Mouse (Mus musculus) erythroblast, embryonic 14.5 days (primary cell): ENCODE data around the gene Nmnat2. TPM values are rescaled to one million over a fixed set of nuclear protein-coding genes. Genes with fewer than 3 reads are reported as not detected.

Experiments
- H3K27me3 ChIP-seq: 2 replicates; pipeline ENCODE4 v1.6.1; 2012; ENCODE audit warnings: inconsistent platforms; ENCODE audit not compliant: control insufficient read depth
- H3K36me3 ChIP-seq: 2 replicates; pipeline ENCODE4 v1.6.1; 2012; ENCODE audit warnings: mild to moderate bottlenecking, inconsistent platforms; ENCODE audit not compliant: control insufficient read depth
- H3K4me1 ChIP-seq: 2 replicates; pipeline ENCODE4 v1.6.1; 2012; ENCODE audit warnings: inconsistent platforms; ENCODE audit not compliant: control insufficient read depth
- H3K4me3 ChIP-seq: replicated peaks from 2 replicates; pipeline ENCODE3; 2012; ENCODE audit warnings: moderate library complexity, mild to moderate bottlenecking, inconsistent platforms
- H3K9me3 ChIP-seq: 2 replicates; pipeline ENCODE4 v1.6.1; 2012; ENCODE audit warnings: low read length, inconsistent platforms, mixed read lengths; ENCODE audit not compliant: control insufficient read depth
- GATA1 ChIP-seq: IDR thresholded peaks from 2 replicates; pipeline ENCODE4 v1.6.1; 2012; ENCODE audit warnings: low read length, inconsistent platforms, mixed read lengths
- TAL1 ChIP-seq: IDR thresholded peaks from 3 replicates; pipeline ENCODE4 v1.6.1; 2012; ENCODE audit warnings: low read length, inconsistent platforms, mixed read lengths
- polyA plus RNA-seq: library from polyadenylated mRNA; stranded (reverse); fragments of >175 nt; gene quantifications from 2 replicates; pipeline ENCODE4 v1.2.3, GENCODE M21; 2012

The Nmnat2 gene
- polyA plus RNA-seq, 1 experiment: not detected

DNA sequence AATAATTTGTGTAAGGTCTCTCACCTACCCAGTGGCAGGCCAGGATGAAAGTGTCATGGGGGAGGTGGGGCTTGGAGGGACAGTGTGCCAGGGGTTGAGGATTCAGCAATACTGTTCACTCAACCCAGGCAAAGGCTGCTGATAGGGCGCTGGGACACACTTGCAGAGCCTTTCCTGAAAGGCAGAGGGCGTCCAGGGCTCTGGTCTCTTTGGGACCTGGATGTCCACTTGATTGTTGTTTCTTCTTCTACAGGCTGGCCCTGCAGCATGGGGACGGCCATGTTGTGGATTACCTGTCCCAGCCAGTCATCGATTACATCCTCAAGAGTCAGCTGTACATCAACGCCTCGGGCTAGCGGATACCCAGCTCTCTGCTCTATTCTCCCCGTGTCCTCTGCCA, 160.5 kb downstream of the Nmnat2 start:
- no peaks in the 10 kb centered on the region for H3K4me1 ChIP-seq
- H3K9me3 ChIP-seq: no peaks in the 10 kb centered on the region
- TF ChIP-seq GATA1 (no peak), TAL1 (no peak)
- H3K4me3 ChIP-seq: no peak overlapping the region
- H3K36me3 ChIP-seq: no peaks in the 10 kb centered on the region
- H3K27me3 ChIP-seq: no peaks in the 10 kb centered on the region

DNA sequence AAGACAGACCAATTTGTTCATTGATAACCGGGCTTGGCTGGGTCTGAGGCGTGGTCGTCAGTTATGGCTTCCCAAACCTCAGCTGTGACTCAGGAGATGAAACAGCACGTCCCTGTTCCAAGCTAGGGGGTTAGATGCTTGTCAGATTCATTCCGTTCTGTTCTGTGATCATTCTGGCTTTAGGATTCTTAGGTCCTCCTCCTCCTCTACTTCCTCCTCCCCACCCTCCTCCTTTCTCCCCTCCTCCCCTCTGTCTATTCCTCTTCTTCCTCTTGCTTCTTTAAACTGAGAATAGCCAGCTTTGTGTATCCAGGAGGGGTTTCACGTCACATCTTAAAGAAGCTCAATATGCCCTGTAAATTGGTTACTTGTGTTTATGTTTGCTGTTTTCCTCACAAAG, 165.8 kb downstream of the Nmnat2 start:
- H3K9me3 ChIP-seq: no peaks in the 10 kb centered on the region
- no peaks in the 10 kb centered on the region for H3K27me3 ChIP-seq
- no peak for TF ChIP-seq TAL1
- no peak for TF ChIP-seq GATA1
- no peak overlapping the region for H3K4me3 ChIP-seq
- no peaks in the 10 kb centered on the region for H3K36me3 ChIP-seq
- H3K4me1 ChIP-seq: no peaks in the 10 kb centered on the region

DNA sequence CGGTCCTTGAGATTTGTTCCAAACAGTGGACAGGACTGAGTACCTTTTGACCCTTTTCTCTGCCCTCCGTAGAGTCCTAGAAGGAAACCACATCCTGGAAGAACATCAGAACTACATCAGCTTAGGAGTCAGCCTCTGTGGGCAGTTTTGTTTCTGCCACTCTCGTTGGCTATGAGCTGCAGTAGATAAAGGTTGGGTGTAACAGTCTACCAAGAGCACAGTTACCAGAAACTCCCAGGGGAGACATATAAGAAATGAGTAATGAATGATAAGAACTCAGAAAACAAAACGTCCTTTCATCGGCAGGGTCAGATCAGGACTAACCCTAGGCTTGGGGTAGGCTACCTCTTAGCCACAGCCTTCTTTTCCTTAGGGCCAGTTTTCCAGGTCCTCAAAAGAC, 166.5 kb downstream of the Nmnat2 start:
- Histone ChIP-seq H3K27me3 (no peaks in the 10 kb centered on the region), H3K4me3 (no peak overlapping the region), H3K36me3 (no peaks in the 10 kb centered on the region), H3K4me1 (no peaks in the 10 kb centered on the region), H3K9me3 (no peaks in the 10 kb centered on the region)
- TF ChIP-seq TAL1 (no peak), GATA1 (no peak)

DNA sequence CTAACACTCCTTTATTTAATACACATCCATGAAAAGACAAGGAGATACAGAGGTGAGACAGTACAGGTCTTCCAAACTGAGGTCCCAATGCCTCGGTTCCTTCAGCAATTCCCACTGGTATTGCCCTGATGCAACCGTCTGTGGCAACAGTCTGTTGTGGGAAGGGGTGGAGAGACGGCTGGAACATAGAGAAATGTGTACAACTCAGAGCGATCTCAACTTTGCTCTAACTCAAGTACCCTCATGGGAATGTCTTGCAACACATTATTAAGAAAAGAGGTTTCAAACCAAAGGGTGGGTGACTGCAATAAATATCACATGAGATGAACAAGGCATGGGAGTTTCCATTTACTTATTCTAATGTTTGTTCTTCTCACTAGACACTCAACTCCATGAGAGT, 168.0 kb downstream of the Nmnat2 start:
- no peak for TF ChIP-seq TAL1
- TF ChIP-seq GATA1: no peak
- no peak overlapping the region for H3K4me3 ChIP-seq
- H3K9me3 ChIP-seq: no peaks in the 10 kb centered on the region
- no peaks in the 10 kb centered on the region for H3K4me1 ChIP-seq
- H3K27me3 ChIP-seq: no peaks in the 10 kb centered on the region
- no peaks in the 10 kb centered on the region for H3K36me3 ChIP-seq

DNA sequence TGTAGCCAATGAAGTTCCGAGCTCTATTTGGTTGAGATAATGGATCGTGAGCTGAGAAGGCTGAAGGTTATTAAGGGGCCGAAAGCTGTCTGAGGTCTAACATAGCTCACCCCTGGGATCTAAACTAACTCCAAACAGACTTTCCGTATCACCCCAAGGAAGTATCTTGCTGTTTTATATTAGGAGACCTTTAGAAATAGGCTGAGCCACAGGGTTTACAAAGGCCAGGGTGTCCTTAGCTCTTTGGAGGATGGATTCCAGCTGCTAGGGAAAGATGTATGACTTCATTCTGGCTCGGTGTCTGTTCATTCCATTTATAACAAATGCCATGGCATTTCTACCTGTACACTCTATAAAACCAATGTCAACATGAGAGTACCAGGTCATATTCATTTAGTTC, 169.7 kb downstream of the Nmnat2 start:
- Histone ChIP-seq H3K4me1 (no peaks in the 10 kb centered on the region), H3K36me3 (no peaks in the 10 kb centered on the region), H3K27me3 (no peaks in the 10 kb centered on the region), H3K9me3 (no peaks in the 10 kb centered on the region), H3K4me3 (no peak overlapping the region)
- TF ChIP-seq TAL1: no peak
- TF ChIP-seq GATA1: no peak

DNA sequence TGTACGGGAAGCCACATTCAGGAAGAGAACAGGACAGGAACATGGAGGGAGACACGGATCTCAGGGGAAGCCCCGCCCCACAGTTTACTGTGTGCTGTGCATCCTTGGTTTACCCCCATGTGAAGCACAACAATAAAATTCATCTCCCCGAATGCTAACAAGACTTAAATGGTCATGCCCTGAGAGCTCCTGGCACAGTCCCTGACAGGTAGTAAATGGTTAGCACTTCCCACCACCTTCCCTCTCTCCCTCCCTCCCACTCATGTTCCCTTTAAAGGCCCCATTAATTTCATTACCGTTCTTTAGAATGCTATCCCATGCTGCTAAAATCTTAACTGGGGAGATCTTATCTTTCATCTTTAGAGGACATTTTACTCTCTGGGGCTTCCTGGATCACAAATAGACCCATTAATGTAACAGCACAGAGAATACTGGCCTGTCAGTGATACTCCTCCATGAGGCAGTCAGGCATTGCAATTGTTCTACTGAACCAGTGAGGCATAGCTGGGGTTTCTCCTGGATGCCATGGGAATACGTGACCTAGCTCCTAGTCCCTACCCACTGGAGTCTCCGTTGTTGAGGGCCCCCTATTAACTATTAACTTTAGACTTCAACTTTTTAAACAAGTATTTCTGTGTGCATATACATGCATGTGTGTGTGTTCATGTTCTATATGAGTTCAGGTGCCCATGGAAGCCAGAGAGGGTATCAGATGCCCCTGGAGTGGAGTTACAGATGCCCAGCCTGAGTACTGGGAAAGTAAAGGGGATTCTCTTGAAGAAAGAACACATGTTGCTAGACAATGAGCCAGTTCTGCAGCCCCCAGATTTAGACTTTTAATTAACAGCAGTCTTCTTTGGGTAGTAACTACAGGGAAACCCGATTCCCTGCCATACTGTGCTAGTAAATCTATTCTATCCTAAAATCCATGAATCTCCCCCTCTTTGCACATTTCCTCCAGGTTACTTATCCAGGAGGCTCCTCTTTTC, 170.8 kb downstream of the Nmnat2 start:
- Histone ChIP-seq H3K36me3 (no peaks in the 10 kb centered on the region), H3K4me3 (no peak overlapping the region), H3K9me3 (no peaks in the 10 kb centered on the region), H3K4me1 (no peaks in the 10 kb centered on the region), H3K27me3 (no peaks in the 10 kb centered on the region)
- TF ChIP-seq GATA1: no peak
- TF ChIP-seq TAL1: no peak

DNA sequence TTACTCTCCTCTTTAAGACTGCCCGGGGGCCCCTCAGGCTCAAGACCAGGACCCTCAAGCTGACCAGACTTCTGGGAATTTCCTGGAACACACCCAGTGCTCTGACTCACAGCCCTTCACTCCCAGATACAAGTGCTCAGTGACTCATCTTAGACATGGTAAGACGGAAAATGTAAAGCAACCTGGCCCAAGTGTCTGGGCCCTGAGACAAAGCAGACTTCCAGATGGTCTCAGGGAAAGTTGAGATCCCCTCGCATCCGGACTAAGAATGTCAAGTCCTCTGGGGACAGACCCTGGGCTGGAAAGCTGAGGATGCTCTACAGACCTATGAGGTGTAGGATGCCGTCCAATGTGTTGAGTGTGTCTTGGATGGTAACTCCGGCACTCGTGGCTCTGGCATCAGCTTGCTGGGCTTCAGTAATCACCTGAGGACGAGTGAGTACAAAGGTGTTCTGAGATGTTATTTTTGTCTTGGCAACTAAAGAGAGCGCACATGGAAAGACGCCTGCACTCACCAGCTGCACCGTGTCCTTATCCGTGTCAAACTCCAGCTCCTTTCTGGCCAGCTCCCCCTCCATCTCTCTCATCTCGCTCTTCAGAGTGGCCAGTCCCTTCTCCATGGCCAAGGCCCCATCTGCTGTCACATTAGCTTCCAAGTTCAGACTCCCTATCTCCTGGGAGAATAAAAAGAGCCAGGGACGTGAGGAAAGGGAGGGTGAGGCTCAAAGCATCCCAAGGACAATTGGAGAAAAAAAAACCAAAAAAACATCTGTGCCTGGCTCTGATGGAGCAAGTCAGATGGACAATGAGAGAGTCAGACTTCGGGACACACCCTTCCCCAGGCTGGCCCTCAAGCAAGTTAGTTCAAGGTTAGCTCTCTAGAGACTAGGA, 171.9 kb downstream of the Nmnat2 start:
- no peaks in the 10 kb centered on the region for H3K4me1 ChIP-seq
- no peaks in the 10 kb centered on the region for H3K9me3 ChIP-seq
- no peaks in the 10 kb centered on the region for H3K27me3 ChIP-seq
- TF ChIP-seq TAL1 (no peak), GATA1 (no peak)
- no peak overlapping the region for H3K4me3 ChIP-seq
- no peaks in the 10 kb centered on the region for H3K36me3 ChIP-seq

DNA sequence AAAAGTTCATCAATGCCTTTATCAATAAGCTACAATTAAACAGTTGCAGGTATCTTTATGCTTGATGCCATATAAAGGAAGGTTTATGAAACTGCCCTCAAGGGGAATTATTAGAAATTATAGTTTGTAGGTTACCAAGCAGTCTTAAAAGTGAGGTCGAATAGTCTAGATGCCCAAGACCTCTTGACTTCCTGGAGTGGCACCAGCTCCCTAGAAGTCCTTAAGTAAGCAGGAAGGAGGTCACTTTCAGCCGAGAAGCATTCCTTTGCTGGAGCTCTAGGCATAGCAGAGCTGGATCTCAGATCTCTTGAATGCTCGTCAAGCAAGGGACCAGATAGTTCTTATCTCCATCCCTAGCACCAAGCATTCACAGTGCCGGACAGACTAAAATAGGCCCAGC, 172.8 kb downstream of the Nmnat2 start:
- TF ChIP-seq GATA1 (no peak), TAL1 (no peak)
- no peak overlapping the region for H3K4me3 ChIP-seq
- no peaks in the 10 kb centered on the region for H3K9me3 ChIP-seq
- no peaks in the 10 kb centered on the region for H3K27me3 ChIP-seq
- H3K36me3 ChIP-seq: no peaks in the 10 kb centered on the region
- H3K4me1 ChIP-seq: no peaks in the 10 kb centered on the region

DNA sequence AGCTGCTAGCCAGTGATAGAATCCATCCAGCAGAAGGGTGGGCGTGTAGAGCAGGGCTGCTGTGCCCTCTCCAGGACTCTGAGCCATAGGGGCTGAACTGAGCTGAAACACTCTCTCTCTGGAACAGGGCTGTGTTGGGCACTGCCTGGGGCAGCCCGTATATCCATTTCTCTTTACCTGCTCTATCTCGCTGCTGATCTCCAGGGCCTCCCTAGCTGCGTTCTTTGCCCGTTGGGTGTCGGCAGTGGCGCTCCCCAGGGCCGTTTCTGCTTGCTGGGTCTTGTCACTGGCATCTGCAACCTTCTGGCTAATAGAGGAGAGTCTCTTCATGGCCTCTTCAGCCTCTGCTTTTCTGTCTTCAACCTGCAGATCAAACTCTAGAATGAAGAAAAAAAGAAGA, 174.0 kb downstream of the Nmnat2 start:
- Histone ChIP-seq H3K4me3 (no peak overlapping the region), H3K4me1 (no peaks in the 10 kb centered on the region), H3K27me3 (no peaks in the 10 kb centered on the region), H3K36me3 (no peaks in the 10 kb centered on the region), H3K9me3 (no peaks in the 10 kb centered on the region)
- TF ChIP-seq TAL1: no peak
